Mouse (Mus musculus): ENCODE results near the gene Gm20696.

DNA sequence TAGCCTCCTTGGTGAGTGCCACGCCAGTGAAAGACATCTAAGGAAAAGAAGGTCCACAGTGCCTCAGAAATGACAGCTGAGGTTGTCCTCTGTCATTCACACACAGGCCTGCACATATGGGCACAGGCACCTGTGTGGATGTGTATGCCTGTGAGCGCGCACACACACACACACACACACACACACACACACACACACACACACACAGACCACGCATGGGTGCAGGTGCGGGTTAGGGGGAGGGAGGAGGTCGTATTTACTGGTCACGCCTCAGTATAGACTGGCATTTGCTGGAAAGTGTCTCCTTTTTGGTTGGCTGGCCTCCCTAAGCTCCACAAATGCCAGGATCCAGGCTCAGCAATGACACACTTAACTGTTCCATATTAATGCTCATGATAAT, 449.4 kb downstream of the Gm20696 start:
- no peak for TF ChIP-seq POLR2A (IDR thresholded peaks at IDR 0.05; ENCODE audit: borderline replicate concordance, insufficient read depth, low read length)
- no peak for TF ChIP-seq CTCF (IDR thresholded peaks at IDR 0.05; ENCODE audit: borderline replicate concordance, insufficient read depth, low read depth, low read length)

Measured in cerebellum, adult 2 months (tissue).